Mouse (Mus musculus): ENCODE results near the gene Gxylt1. TPM values are rescaled to one million over a fixed set of nuclear protein-coding genes. Genes with fewer than 3 reads are reported as not detected.

Gene Gxylt1
- polyA plus RNA-seq (2017; shearing (Covaris generic)) = 13.5 TPM

GRCm38 (mm10) chr15:93274679-93275583 lies at the start of gene Gxylt1:
TSS of gene Gxylt1 (minus strand) at chr15:93275179.

Other genes with a start within 250 kb of the Gxylt1 start
- 77.8 TPM for gene Yaf2, start 61.8 kb upstream of the Gxylt1 start, polyA plus RNA-seq (2017; shearing (Covaris generic))
- gene Zcrb1, start 123.2 kb upstream of the Gxylt1 start, polyA plus RNA-seq (2017; shearing (Covaris generic)) = 102 TPM
- 41.1 TPM for gene Pphln1, start 123.2 kb upstream of the Gxylt1 start, polyA plus RNA-seq (2017; shearing (Covaris generic))